12 mouse cellular contexts compared by ENCODE assay signal in the genomic region with DNA sequence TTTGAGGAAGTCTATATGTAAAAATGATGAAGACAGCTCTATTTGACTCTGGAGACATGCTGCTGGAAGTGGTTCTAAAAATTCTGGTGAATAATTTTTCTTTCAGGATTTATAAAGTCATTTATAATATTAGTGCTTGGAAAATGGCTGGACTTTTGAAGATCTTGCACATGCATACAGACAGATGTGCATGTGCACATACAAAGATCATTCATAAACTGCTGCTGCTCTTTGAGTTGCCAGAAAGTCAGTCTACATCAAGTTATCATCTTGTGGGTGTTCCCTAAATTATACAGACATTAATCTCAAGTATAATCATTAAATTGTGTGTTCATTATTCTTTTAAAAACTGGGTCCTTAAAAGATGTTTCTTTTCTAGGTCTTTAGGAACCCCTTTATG.
"Had no signal": no experiment of that assay in that cellular context is flagged by ENCODE, and none has a peak within 500 bp of the region (broad histone marks: within the 10 kb centered on the region; RNA-seq: fewer than 3 reads in every experiment).

No protein-coding gene starts in this region.

- H3K4me2 ChIP-seq: limb, embryonic 15.5 days; liver, embryonic 12.5 days; lung, embryonic 14.5 days had no signal

- H3K9me3 ChIP-seq: limb, embryonic 15.5 days; liver, embryonic 12.5 days had no signal

- H3K27ac ChIP-seq: kidney, postnatal 0 days; limb, embryonic 15.5 days; liver, embryonic 12.5 days had no signal

- ATAC-seq: intestine, embryonic 16.5 days; liver, embryonic 12.5 days had no signal

- DNase-seq: kidney, postnatal 36 days; layer of hippocampus, adult 9-11 months; lung, postnatal 4 days; right cerebral cortex, adult 18-20 months; right cerebral cortex, postnatal 25 days; thymus, postnatal 36 days had no signal

- H3K27me3 ChIP-seq: limb, embryonic 15.5 days; liver, embryonic 12.5 days had no signal

- H3K4me1 ChIP-seq: liver, embryonic 12.5 days had no signal

- H3K9ac ChIP-seq: limb, embryonic 15.5 days; liver, embryonic 12.5 days; lung, embryonic 14.5 days had no signal

- H3K36me3 ChIP-seq: limb, embryonic 15.5 days; liver, embryonic 12.5 days had no signal

- H3K4me3 ChIP-seq: limb, embryonic 15.5 days; liver, embryonic 12.5 days; myocyte had no signal
